Mouse (Mus musculus) urinary bladder, adult 18-20 months (tissue): ENCODE measurements around the gene Samhd1.

Source experiments
- DNase-seq, 2 experiments: peaks; one replicate each; pipeline ENCODE4 v3.0.0; 2022; ENCODE audit warnings: low spot score in 2 of 2, mixed read lengths in 2 of 2

The Samhd1 gene

DNA sequence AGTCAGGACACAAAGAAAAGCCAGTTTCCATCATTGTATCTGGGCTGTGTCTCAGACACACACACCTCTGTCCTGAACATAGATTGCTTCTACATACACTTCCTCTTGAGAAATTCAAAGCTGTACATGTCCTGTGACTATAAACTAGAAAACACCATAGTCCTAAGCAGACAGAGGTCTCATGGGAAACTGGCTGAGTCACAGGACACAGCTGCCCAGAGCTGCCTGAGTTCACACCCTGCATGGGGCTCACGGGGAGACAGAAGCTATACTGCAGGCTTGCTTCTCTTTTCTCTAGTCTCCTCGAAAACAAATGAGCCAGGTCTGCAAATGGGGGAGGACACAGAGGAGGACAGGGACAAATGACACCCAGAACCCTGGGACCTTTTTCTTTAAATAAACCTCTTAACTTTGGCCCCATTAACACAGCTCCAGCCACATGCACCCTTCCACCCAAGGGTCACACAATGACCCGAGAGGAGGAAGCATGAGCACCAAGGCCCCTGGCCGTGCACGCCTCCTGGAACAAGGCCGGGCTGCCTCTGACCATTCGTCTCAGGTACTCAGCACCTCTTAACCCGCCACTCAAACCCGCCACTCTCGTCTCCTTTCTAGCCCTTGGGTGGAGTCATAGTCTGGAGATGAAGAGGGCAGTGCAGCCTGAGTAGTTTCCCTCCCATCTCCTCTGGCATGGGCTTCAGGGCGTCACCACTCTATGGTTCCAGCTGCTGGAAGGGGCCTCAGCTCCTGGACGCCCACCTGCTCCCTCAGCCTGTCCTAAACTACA lies 35.3 kb downstream of the Samhd1 start:
- DNase-seq: no peak

DNA sequence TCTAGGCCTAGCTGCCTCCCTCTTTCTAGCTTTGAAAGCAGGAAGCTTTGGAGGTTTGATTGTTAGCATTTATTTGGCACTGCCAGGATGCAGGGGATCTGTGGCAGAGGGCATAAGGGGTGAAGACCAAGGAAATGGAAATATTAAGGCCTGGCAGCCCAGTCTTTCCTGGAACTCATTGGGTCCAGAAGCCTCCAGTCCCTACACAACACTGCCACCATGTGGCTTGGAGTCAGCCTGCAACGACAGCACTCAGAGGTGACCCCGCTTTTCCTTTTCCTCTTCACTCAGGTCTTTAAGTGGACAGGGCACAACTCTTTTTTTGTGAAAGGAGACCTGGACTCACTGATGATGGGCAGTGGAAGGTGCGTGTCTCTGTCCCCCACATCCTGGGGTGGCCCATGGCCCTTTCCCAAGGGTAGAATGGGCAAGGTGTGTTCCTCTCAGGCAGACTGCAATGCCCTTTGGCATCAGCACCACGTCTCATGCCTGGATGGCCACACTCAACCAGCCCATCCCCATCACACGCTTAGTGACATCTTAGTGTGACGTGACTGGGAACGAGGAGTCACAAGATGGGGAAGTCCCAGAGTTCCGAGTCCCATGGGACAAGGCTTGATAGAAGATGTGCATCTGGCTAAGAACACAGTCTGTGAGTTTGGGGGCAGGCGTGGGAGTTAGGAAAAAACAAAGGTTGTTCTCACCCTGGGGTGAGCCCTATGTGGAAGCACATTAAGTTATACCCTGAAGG lies 39.9 kb downstream of the Samhd1 start:
- peak in 1 of 2 experiments; percentile 56 for DNase-seq

- no peak for DNase-seq
Observed at GRCm38 (mm10) chr2:157092024-157092423, 43.0 kb downstream of the Samhd1 start.

DNA sequence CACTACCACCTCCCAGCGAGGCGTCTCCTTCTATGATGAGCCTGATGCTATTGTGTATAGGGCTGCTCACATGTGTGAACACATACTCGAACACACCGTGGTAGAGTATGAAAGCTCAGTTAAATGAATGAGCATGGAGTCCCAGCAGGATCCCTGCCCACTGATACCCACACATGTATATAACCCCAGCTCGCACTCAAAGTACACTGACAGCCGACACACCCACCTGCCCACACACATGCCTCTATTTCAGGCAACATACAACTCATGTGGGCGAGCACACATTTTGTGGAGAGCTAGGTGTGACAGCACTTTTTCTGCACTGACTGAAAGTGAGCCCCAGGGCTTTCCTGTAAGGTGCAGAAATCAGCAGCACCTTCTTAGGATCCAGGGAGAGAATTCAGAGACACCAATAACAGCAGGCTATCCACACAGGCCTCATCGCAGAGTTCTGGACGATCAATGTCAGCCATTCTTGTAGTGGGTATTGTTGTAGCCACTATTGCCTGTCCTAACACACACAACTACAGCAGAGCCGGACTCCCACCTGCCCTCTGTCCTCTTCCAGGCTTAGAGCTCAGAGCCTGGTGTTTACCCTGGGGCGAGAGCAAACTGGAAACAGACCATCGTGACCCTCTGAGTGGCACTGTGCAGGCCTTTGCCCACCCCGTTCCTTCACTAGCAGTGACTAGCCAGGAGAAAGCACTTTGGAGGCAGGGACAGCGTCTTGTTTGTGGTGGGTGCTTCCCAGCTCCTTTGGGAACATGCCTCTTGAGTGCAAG lies 47.3 kb downstream of the Samhd1 start:
- no peak for DNase-seq

- DNase-seq: no peak
Observed at GRCm38 (mm10) chr2:157086796-157087195, 48.3 kb downstream of the Samhd1 start, which contains the start of gene Tldc2. Tldc2 (plus strand) TSS chr2:157087055.

GRCm38 (mm10) chr2:157084831-157085585 lies 50.1 kb downstream of the Samhd1 start:
- DNase-seq: no peak

DNA sequence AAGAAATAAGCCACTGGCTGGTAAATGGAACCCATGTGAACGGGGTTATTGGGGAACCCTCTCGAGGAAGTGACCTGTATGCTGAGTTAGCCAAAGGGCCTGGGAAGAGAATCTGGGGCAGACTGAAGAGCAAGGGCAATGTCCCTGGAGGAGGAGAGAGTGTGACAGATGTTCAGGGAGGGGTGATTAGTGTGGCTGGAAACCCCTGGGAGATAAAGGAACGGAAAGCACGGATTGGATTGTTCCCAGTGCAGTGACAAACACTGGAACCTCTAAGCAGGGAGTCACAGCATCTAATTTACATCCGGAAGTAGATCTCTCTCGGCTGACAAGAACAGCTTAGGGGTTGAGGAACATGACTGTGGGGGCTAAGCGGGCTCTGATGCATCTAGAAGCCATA lies 53.1 kb downstream of the Samhd1 start:
- DNase-seq: no peak

- DNase-seq: no peak
Observed at GRCm38 (mm10) chr2:157081331-157081730, 53.7 kb downstream of the Samhd1 start.

DNA sequence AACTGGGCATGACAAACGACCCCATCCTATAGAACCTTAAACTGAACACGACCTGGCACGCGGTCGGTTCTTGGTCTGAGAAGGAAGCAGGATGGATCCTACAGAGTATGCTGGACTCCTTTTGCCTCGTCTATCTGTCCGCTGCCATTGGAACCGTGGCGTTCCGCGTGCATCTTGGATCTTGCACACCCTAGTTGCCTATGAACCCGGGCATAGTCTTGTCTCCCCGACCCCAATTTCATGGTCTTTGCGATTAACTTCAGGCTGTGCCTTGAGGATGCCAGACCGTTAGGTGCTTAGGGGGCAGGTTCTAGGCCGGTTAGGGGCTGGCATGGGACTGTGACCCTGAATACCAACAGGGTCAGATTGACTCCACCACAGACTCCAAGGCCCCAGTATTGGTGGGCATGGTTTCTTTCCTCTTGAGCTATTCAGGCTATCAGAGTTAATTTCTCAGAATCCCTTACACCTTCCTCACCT lies 55.3 kb downstream of the Samhd1 start:
- DNase-seq: no peak

DNA sequence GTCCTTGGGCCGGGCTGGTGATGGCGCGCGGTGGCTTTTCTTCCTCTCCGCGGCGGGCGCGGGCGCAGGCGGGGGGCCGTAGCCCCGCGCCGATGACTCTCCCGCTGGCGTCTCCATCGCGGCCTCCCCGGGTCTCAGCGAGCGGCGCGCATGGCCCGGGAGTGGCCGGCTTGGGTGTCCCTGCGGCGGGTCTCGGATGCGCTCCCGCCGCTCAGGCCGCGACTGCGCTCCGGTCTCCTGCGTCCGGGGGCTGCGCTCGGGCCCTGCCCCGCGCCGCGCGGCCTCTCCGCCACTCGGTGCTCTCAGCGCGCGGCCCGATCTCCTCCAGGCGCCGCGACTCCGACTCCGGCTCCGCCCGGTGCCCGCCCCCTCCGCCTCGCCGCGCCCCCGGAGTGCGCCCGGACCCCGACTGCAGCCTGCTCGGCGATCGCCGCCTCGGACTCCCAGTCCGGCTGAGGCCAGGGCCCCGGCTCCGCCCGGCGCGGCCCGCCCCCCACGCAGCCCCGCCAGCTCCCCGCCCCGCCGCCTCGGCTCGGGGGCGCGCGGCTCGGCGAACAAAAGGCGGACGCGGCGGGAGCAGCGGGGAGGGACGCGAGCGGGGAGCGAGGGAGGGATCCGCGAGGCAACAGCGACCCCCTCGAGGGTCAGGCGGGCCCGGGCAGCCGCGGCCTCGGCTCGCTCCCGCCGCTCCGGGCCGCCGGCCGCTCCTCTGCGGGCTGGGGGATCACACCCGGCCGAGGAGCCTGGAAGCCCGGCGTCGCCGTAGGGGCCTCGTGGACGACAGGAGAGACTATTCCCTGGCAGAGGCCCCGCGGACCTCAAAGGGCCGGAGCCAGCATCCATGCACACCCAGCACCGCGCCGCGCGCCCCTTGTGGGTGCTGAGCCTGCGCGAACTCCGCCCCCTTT lies 56.0 kb downstream of the Samhd1 start, which contains the start of gene Soga1:
Gene Soga1, minus strand, starts transcription at position 462 of the 908 bp plus-strand sequence.
- peak; percentile 68 to 78 for DNase-seq

DNA sequence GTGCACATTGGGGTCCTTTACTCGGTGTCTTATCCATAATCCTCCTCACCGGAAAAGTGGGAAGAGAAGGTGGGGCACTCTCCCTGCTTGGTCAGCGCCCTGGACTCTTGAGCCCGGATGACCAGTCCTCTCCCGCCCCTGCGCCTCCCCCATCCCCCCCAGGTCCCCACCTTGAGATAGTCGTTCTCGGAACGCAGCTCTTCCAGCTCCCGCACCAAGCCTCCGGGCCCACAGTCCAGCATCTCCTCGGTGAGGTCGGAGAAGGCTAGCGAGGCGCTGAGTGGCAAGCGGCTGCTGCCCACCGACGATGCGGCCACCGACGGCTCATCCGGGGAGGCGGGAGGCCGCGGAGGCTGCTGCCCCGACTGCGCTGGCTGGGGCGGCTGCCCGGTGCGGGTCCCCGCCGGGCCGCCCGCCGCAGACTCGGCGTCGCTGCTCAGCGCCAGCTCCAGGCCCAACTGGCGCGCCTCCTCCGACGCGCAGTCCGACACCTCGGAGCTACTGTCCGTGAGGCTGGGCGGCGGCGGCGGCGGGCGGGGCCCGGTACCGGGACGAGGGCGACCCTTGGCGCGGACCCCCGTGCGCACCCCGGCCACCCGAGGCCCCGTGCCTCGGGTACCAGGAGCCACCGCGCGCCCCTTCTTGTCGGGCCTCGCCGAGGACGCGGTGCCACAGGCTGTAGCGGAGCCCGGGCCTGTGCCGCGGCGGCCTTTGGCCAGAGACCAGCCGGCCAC lies 56.8 kb downstream of the Samhd1 start:
- DNase-seq: peak in 1 of 2 experiments; percentile 40

GRCm38 (mm10) chr2:157077641-157078058 lies 57.4 kb downstream of the Samhd1 start:
- peak; percentile 38 to 77 for DNase-seq

GRCm38 (mm10) chr2:157077160-157077559 lies 57.9 kb downstream of the Samhd1 start:
- no peak for DNase-seq

GRCm38 (mm10) chr2:157076585-157076984 lies 58.5 kb downstream of the Samhd1 start:
- DNase-seq: no peak

DNA sequence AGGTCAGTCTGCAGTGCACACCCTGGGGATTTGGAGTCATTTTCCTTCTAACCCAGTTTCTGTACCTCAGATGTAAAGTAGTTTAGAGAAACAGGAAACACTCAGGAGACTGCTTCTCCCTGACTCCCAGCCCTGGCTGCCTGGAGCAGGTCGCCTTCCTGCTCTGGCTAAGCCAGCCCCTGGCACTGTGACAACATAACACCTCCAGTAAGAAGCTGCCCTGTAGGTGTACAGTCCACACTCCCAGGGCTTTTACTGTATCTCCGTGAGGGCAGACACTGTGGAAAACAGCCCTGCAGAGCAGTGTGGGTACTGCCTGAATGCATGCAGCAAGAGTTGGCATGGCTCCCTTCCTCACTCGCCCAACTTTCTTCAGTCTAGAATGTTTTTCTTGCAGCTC lies 59.4 kb downstream of the Samhd1 start:
- DNase-seq: no peak

DNA sequence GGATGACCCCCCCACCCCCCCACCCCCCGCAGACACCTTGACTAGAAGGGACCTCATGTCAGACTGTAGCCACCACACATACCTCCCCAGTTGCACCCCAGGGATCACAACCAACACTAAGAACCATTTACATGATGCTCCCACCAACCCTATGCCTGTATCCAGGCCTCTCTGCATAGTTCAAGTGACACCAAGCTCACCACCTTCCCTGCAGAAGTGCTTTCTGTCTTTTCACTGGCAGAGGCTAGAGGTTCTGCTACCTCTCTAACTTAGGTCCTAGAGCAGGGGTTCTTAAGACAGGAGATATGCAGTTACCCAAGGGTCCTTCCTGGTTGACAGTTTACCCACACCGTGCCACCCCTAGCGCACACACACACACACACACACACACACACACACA lies 59.8 kb downstream of the Samhd1 start:
- no peak for DNase-seq

GRCm38 (mm10) chr2:157074772-157075171 lies 60.3 kb downstream of the Samhd1 start:
- no peak for DNase-seq

- no peak for DNase-seq
Observed at GRCm38 (mm10) chr2:157074186-157074724, 60.8 kb downstream of the Samhd1 start.
